Mouse (Mus musculus) liver, adult (tissue): ENCODE measurements around the gene Zfp651.

ENCODE experiments used
- GATA4 ChIP-seq: IDR thresholded peaks from 2 replicates; pipeline ENCODE4 v1.6.1; 2014; ENCODE audit warnings: mild to moderate bottlenecking, low read length; ENCODE audit not compliant: insufficient replicate concordance

Gene Zfp651

DNA sequence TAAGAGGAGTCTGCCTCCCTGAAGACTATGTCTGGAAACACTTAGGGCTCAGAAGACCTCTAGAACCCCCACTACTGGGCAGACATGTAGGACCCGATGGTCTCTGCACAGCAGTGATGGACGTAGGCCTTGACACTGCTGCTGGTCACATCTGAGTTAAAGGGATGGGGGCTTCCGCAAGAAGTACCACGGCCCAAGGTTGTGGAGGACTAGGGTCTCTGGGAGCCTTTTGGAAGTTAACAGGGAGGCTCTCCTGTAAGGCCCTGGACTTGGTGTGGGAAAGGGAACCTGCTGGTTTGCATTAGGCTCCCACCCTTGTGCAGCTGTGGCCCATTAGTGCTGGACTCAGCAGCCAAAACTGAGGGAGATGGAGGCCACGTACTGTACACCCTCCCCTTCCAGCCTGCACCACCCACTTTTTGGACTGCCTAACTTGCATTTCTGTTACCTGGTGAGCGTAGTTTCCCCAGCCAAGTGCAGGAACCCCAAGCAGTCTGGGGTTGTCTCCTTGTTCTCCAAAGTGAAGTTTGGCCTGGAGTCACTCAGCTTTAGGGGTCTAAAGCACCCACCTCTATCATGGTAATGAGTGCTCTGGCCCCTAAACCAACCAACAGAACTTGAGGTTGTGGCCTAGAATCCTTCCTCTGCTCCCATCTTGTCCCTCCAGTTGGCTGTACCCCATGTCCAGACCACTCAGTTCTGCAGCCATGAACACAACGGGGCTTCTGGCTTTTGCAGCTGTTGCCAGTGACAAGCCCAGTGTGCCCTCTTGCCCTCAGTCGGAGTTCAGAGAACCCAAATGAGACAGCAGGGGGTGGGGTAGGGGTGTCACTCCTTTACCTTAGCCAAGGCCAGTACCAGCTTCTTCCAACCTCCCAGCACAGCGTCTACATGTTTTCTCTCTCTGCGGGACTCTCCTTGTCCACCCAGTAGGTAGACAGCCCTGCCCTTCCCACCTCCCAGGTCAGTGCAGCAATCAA is 1.0 kb upstream of the Zfp651 start:
- no peak for TF ChIP-seq GATA4

- no peak for TF ChIP-seq GATA4
These were observed 1.4 kb downstream of the Zfp651 start for GRCm38 (mm10) chr9:121760271-121761090.

DNA sequence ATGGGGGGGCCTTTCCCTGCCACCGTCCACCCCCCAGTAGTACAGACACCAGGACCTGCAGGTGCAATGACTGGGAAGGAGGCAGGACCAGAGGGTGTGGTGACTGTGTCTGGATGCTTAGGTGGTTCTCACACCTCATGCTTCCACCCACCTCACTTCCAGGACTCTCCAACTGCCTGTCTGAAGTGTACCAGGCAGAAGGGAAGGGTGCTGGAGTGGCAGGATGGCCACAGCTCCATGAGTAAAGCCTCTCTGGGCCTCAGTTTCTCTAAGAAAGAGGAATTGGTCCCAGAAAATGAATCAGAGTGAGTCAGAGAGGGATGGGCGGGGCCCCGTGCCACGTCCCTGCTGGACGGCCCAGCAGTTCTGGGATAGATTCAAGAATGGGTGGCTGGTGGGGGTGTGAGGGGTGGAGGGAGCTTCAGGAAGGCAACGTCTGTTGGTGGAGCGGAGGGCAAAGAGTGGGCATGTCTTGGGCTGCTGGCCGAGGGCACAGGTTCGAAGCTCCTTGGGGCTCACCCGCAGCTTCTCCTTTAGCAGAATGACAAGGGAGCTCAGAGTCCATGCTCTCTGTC is 2.0 kb downstream of the Zfp651 start:
- TF ChIP-seq GATA4, result no peak

DNA sequence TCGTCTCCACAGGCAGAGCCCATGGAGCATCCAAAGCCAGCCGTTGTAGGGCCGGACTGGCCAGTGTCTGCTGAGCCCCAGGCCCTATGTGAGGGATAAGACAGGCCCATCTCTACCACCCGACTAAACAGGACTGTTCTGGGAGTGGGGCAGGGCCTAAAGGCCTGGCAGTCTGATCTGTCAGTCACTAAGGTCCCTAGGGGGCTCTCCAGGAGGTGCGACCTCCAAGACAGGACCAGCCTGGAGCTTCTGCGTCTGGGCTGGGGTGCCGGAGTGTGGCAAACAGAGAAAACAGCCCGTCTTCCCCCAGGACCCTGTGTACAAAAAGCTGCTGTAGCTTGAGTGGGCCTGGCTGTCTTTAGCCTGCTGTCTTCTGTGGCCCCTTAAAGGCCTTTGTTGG is 2.7 kb downstream of the Zfp651 start:
- TF ChIP-seq GATA4, result no peak

DNA sequence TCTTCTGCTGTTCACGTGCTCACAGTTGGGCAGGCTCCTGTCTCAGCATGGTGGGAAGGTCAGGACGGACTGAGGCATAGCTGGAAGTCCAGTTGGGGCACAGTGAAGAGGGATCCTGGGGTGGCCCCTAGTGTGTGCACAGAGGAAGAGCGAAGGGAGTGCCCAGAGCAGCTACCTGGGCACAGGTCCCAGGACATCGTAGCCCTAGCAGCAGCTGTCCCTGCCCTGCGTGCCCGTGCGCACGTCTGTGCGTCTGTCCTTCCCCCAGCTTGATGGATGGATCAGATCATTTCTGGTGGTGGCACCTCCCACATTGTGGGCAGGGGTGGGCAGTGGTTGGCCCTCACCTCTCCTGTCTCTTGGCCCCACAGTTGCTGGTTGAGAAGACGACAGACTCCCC is 3.1 kb downstream of the Zfp651 start:
- TF ChIP-seq GATA4, result no peak

DNA sequence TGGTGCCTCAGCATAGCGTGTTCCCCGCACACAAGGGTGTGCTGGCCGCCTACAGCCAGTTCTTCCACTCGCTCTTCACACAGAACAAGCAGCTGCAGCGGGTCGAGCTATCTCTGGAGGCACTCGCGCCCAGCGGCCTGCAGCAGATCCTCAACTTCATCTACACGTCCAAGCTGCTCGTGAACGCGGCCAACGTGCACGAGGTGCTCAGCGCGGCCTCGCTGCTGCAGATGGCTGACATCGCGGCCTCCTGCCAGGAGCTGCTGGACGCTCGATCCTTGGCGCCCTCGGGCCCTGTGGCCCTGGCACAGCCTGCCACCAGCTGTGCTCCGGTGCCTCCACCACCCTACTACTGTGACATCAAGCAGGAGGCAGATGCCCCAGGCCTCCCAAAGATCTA is 3.6 kb downstream of the Zfp651 start:
- no peak for TF ChIP-seq GATA4

DNA sequence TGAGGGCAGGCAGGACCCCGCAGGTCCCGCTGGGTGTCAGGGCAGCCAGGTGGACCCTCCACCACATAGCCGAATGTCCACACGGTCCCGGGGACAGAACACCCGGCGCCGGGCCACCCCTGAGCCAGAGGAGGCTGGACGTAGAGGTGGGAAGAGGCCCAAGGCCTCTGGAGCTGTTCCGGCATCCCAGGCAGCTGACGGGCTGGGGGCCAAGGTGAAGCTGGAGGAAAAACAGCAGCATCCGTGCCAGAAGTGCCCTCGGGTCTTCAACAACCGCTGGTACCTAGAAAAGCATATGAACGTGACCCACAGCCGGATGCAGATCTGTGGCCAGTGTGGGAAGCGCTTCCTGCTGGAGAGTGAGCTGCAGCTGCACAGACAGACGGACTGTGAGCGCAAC is 4.6 kb downstream of the Zfp651 start:
- no peak for TF ChIP-seq GATA4

DNA sequence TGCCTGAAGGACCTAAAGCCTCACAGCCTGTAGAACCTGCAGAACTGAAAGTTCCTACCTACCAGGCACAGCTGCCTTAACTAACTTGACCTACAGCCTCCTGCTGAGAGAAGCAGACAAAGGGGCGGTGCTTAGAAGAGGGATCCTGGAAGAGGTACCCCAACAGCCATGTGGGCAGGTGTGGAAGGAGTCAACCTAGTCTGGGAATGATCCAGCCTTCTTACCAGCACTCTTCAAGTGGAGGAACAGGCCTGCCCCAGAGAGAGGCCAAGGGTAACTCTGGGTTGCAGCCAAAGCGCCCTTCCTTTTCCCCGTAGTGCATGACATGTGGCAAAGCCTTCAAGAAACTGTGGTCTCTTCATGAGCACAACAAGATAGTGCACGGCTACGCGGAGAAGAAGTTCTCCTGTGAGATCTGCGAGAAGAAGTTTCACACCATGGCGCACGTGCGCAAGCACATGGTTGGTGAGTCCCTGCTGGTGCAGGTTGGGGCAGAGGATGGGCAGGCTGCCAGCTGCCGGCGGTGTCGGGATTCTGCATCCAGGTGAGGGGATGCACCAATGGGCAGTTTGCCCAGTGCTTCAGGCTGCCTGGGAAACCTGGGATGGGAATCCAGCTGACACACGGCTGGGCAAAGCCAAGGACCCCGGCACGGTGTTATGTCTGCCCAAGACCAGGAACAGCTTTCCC is 6.2 kb downstream of the Zfp651 start:
- no peak for TF ChIP-seq GATA4

DNA sequence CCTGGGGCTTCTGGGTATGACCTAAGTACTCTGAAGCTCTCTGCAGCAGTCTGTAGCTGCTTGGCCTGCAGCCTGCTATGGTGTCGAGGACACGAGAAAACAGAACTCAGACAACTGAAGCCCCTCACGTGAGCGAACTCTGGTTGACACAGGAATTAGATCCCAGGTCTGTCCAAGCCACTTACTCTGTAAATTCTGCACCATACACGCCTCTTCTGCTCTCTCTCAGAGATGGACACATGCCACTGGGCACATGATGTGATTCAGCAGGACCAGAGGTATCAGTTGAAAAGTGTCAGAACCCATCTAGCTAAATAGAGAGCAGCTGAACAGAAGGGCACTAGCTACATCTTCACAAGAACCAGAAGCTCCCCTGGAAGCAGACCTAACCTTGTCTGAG is 13.3 kb downstream of the Zfp651 start:
- no peak for TF ChIP-seq GATA4

DNA sequence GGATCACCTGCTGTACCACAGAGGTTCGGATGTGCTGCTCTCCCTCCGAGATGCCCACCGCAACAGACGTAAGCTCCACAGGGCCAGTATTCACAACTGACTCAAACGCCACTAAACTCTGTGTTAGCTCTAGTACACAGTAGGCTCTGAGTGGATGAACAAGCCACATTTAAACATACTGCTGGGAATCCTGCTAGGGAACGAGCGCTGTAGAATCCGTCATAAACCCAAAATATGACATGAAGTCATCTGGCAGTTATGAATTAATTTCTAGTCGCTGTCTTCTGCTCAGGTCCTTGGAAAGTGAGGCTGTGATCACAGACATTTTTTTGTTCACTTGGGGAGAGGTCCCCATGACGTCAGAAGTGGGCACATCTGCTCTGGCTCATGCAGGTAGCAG is 16.8 kb downstream of the Zfp651 start:
- no peak for TF ChIP-seq GATA4

GRCm38 (mm10) chr9:121776511-121776910 is 17.4 kb downstream of the Zfp651 start:
- TF ChIP-seq GATA4, result no peak

GRCm38 (mm10) chr9:121777484-121778065 is 18.4 kb downstream of the Zfp651 start, which contains the start of gene Klhl40:
Gene Klhl40, plus strand, starts transcription at chr9:121777607.
- no peak for TF ChIP-seq GATA4

- no peak for TF ChIP-seq GATA4
These were observed 19.0 kb downstream of the Zfp651 start for GRCm38 (mm10) chr9:121778066-121778624.

- TF ChIP-seq GATA4, result no peak
These were observed 25.7 kb downstream of the Zfp651 start for GRCm38 (mm10) chr9:121784801-121785200.

DNA sequence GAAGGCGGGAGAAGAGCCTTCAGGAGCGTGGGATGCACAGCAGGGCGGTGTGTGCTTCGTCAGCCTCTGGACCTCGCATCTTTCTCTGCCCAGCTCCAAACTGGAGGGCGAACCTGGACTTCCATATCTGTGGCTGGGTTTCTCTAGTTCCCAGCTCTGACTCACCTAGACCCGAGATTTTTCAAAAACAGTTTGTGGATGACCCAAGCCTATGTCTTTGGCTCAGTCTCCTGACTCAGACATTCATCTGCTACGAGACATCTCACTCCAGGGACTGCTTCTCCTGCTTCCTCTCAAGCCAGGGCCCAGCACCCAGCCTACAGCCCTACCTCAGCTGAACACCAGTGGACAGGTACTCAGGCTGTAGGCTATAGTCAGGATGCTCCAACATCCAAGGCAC is 26.1 kb downstream of the Zfp651 start:
- no peak for TF ChIP-seq GATA4

- no peak for TF ChIP-seq GATA4
These were observed 27.2 kb downstream of the Zfp651 start for GRCm38 (mm10) chr9:121786359-121786758.
